ENCODE assay signal across 12 mouse cellular contexts in genomic region chr11:33570413-33570812, GRCm38 (mm10). TPM values are rescaled to one million over a fixed set of nuclear protein-coding genes. Genes with fewer than 3 reads are reported as not detected.
DNase-seq lines count a peak whose midpoint lies in the region; ATAC-seq lines count a peak whose summit lies in the region.
"Had no signal": no experiment of that assay in that cellular context is flagged by ENCODE, and none has a peak within 500 bp of the region (broad histone marks: within the 10 kb centered on the region; RNA-seq: fewer than 3 reads in every experiment).

No protein-coding gene starts in this region.

- H3K9ac ChIP-seq in intestine, embryonic 15.5 days, result no peak overlapping the region
- H3K9ac ChIP-seq: embryonic facial prominence, embryonic 15.5 days had no signal

- no peaks in the 10 kb centered on the region for H3K36me3 ChIP-seq in intestine, embryonic 15.5 days
- H3K36me3 ChIP-seq: embryonic facial prominence, embryonic 15.5 days had no signal

- no peak overlapping the region for H3K27ac ChIP-seq in intestine, embryonic 15.5 days
- H3K27ac ChIP-seq: embryonic facial prominence, embryonic 15.5 days had no signal

- no peaks in the 10 kb centered on the region for H3K27me3 ChIP-seq in intestine, embryonic 15.5 days (replicated peaks)
- H3K27me3 ChIP-seq: embryonic facial prominence, embryonic 15.5 days had no signal

- peak; percentile 3 for DNase-seq in cerebellum, adult 9-10 months
- no peak for DNase-seq in cerebellum, adult 18-20 months
- DNase-seq in left cerebral cortex, adult 18-20 months (ENCODE audit: low spot score in 2 of 2), result peak; percentile 31 to 41
- DNase-seq in left cerebral cortex, adult 8-10 months (ENCODE audit: low spot score in 2 of 2), result no peak
- DNase-seq in lung, postnatal 36 days, result peak; percentile 61
- DNase-seq in yolk sac, embryonic 10.5 days (ENCODE audit: low spot score), result no peak
- DNase-seq: thymus, postnatal 36 days had no signal

- H3K4me3 ChIP-seq in intestine, embryonic 15.5 days (replicated peaks), result no peak overlapping the region
- H3K4me3 ChIP-seq: embryonic facial prominence, embryonic 15.5 days had no signal

- no peaks in the 10 kb centered on the region for H3K4me1 ChIP-seq in intestine, embryonic 15.5 days (replicated peaks)
- H3K4me1 ChIP-seq: embryonic facial prominence, embryonic 15.5 days had no signal

- H3K4me2 ChIP-seq in intestine, embryonic 15.5 days (replicated peaks), result no peak overlapping the region
- H3K4me2 ChIP-seq: embryonic facial prominence, embryonic 15.5 days had no signal

- H3K9me3 ChIP-seq in intestine, embryonic 15.5 days, result no peaks in the 10 kb centered on the region
- H3K9me3 ChIP-seq: embryonic facial prominence, embryonic 15.5 days had no signal

- ATAC-seq in frontal cortex, adult (ENCODE audit: low TSS enrichment), result peak; percentile 65; the same call in 1 of the 2 replicates
- ATAC-seq in intestine, embryonic 15.5 days, result no peak

RNA-seq across cellular contexts. Expression of gene Gabrp, which starts 8.3 kb away (rescaled TPM):
- not detected for total RNA-seq in left cerebral cortex, adult 18-20 months (2021)
- not detected for total RNA-seq in left cerebral cortex, adult 8-10 months (2022)
- polyA plus RNA-seq in intestine, embryonic 15.5 days (2015; fragmentation: Nextera tagmentation; extraction: Ambion mirVana), result 0.05 and 0.08 TPM in 2 replicates
- total RNA-seq: megakaryocyte, adult 5-6 weeks had no signal

RNA-seq across cellular contexts. Expression of gene D130052B06Rik, which starts 28.7 kb away (rescaled TPM):
- total RNA-seq in left cerebral cortex, adult 18-20 months (2021), result not detected
- not detected for total RNA-seq in left cerebral cortex, adult 8-10 months (2022)
- not detected in 2 replicates for polyA plus RNA-seq in intestine, embryonic 15.5 days (2015; fragmentation: Nextera tagmentation; extraction: Ambion mirVana)
- total RNA-seq: heart, adult 8-10 months; megakaryocyte, adult 5-6 weeks had no signal
- polyA plus RNA-seq: embryonic facial prominence, embryonic 15.5 days had no signal

RNA-seq across cellular contexts. Expression of gene Ranbp17, which starts 56.9 kb away (rescaled TPM):
- 1 to 10 TPM; 4.8 to 4.9 TPM for total RNA-seq in left cerebral cortex, adult 18-20 months (2021)
- 1 to 10 TPM; 7.0 to 9.7 (median 9.3) TPM for total RNA-seq in left cerebral cortex, adult 8-10 months (2022)
- 2.7 TPM in 2 replicates for polyA plus RNA-seq in intestine, embryonic 15.5 days (2015; fragmentation: Nextera tagmentation; extraction: Ambion mirVana)

Comparison
In these comparisons a context has a peak if more than half of its experiments do, and no peak if none do; other contexts are left out.
1. DNase-seq: peak in cerebellum, adult 9-10 months (single experiment), left cerebral cortex, adult 18-20 months (2 of 2) and lung, postnatal 36 days (single experiment); none in cerebellum, adult 18-20 months (0 of 2), left cerebral cortex, adult 8-10 months (0 of 2) and yolk sac, embryonic 10.5 days (single experiment).